Mouse (Mus musculus): ENCODE results near the gene Car5a. TPM values are rescaled to one million over a fixed set of nuclear protein-coding genes. Genes with fewer than 3 reads are reported as not detected.

Car5a gene
- polyA plus RNA-seq, 1 experiment: not detected

DNA sequence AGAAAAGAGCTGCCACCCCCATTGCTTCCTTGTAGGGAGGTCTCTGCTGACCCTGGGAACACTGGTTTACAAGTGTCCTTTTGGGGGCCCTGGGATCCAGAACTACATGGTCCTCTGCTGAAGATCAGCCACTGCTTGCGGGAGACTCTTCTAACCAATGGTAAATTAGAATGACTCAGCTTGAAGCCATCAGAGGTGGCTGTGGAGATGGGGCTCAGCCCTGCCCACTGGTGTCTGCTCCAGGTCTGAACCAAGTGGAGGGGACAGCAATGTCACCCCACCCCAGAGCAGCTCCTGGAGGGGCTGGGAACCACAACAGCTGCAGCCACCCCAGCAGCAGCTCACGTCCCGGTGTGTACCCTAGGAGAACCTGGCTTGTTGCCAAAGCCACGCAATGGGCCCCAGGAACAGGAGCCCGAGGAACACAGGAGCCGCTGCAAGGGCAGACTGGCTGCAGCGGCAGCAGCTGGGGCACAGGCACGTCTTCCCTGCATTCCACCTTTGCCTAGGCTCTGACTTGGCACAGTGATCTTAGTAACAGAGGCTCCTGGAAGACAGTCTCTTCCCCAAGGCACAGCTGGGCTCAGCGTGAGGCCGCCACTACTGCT, 72.8 kb downstream of the Car5a start:
- H3K79me3 ChIP-seq (ENCODE audit: low read depth): no peaks in the 10 kb centered on the region
- no peaks in the 10 kb centered on the region for H3K27me3 ChIP-seq (ENCODE audit: control insufficient read depth, insufficient read depth, insufficient read length)
- H3K79me2 ChIP-seq (ENCODE audit: control insufficient read depth, insufficient read depth): no peaks in the 10 kb centered on the region
- H3K36me3 ChIP-seq (ENCODE audit: control insufficient read depth, insufficient read depth): no peaks in the 10 kb centered on the region
- H3ac ChIP-seq (ENCODE audit: control insufficient read depth, insufficient read length, low read depth): no peak overlapping the region
- no peak overlapping the region for H3K4me3 ChIP-seq (ENCODE audit: insufficient read depth, poor library complexity, severe bottlenecking)
- TF ChIP-seq MYOG (IDR thresholded peaks at IDR 0.05; ENCODE audit: control insufficient read depth, extremely low read depth, insufficient read length): no peak
- TF ChIP-seq FOSL1 (IDR thresholded peaks at IDR 0.05; ENCODE audit: insufficient read depth, low read length, poor library complexity, severe bottlenecking): no peak
- TF ChIP-seq CEBPB (IDR thresholded peaks at IDR 0.05; ENCODE audit: low read depth): no peak
- no peak for TF ChIP-seq CTCF (IDR thresholded peaks at IDR 0.05; ENCODE audit: control insufficient read depth, insufficient read depth, insufficient read length)
- no peak for TF ChIP-seq MYOD1 (IDR thresholded peaks at IDR 0.05; ENCODE audit: control insufficient read depth, insufficient read length, low read depth)
- no peak for TF ChIP-seq USF1 (IDR thresholded peaks at IDR 0.05; ENCODE audit: low read depth)
- no peak for TF ChIP-seq MAX (IDR thresholded peaks at IDR 0.05)

DNA sequence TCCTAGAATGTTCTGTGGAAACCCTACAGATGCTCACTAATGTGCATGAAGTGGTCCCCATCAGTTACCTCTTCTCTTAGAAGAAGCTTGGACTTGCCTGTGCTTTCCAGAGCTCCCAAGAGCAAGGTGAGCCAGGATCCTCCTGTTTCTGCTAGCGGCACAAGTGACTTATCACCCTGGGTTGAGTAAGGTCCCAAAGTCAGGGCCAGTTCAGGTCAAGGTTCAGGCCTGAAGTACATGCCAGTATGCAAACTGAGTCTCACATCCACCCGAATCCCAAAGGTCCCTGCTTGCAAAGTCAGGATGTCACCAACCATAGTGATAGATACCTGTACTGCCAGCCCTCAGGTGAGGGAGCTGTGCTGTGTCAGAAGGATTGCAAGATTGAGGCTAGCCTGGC, 74.5 kb downstream of the Car5a start:
- H3K79me2 ChIP-seq (ENCODE audit: control insufficient read depth, insufficient read depth): no peaks in the 10 kb centered on the region

DNA sequence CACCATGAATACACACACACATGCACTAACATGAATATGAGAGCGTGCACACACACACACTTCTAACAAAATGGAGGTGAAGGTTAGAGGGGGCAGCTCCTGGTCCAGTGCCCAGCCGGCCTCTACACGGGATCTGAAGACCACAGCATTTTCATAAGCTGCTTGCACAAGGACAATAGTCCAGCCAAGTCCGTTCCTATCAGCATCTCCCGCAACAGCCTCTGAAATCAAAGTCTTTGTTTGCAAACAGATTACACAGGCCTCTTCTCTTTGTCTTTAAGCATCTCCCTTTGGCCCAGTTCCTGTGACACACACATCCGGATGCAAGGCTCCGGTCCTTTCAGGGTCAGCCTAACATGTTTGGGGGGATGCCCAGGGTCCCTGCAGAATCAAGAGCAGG, 75.8 kb downstream of the Car5a start:
- no peaks in the 10 kb centered on the region for H3K27me3 ChIP-seq (ENCODE audit: control insufficient read depth, insufficient read depth, insufficient read length)
- no peaks in the 10 kb centered on the region for H3K79me2 ChIP-seq (ENCODE audit: control insufficient read depth, insufficient read depth)
- H3ac ChIP-seq (ENCODE audit: control insufficient read depth, insufficient read length, low read depth): no peak overlapping the region
- TF ChIP-seq CEBPB (IDR thresholded peaks at IDR 0.05; ENCODE audit: low read depth) (no peak), MYOG (IDR thresholded peaks at IDR 0.05; ENCODE audit: control insufficient read depth, extremely low read depth, insufficient read length) (no peak), USF1 (IDR thresholded peaks at IDR 0.05; ENCODE audit: low read depth) (no peak), MYOD1 (IDR thresholded peaks at IDR 0.05; ENCODE audit: control insufficient read depth, insufficient read length, low read depth) (no peak)
- no peaks in the 10 kb centered on the region for H3K36me3 ChIP-seq (ENCODE audit: control insufficient read depth, insufficient read depth)
- no peak overlapping the region for H3K4me3 ChIP-seq (ENCODE audit: insufficient read depth, poor library complexity, severe bottlenecking)
- H3K79me3 ChIP-seq (ENCODE audit: low read depth): no peaks in the 10 kb centered on the region

More for the DNA sequence above, 74.5 kb downstream of the Car5a start:
- Histone ChIP-seq H3ac (ENCODE audit: control insufficient read depth, insufficient read length, low read depth) (no peak overlapping the region), H3K27me3 (ENCODE audit: control insufficient read depth, insufficient read depth, insufficient read length) (no peaks in the 10 kb centered on the region), H3K79me3 (ENCODE audit: low read depth) (no peaks in the 10 kb centered on the region), H3K36me3 (ENCODE audit: control insufficient read depth, insufficient read depth) (no peaks in the 10 kb centered on the region), H3K4me3 (ENCODE audit: insufficient read depth, poor library complexity, severe bottlenecking) (no peak overlapping the region)
- no peak for TF ChIP-seq MYOD1 (IDR thresholded peaks at IDR 0.05; ENCODE audit: control insufficient read depth, insufficient read length, low read depth)
- TF ChIP-seq CTCF (IDR thresholded peaks at IDR 0.05; ENCODE audit: control insufficient read depth, insufficient read depth, insufficient read length): no peak

DNA sequence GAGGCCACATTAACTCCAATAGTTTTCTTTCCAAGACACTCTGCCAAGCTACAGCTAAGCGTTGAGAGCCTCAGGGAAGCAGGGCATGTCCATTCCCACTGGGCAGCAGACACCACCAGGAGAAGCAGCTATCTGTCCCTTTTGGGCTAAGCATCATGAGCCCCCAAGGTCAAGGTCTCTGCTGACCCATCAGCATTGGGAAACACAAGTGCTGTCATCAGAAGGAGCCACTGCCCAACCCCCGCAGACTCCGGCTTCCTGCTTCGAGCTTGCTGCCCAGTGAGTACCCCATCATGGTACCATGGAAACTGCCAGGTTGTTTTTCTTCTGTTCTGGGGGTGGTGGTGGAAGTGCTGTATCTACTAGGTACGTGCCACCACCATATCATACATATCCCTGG, 76.5 kb downstream of the Car5a start:
- TF ChIP-seq FOSL1 (IDR thresholded peaks at IDR 0.05; ENCODE audit: insufficient read depth, low read length, poor library complexity, severe bottlenecking) (no peak), MYOG (IDR thresholded peaks at IDR 0.05; ENCODE audit: control insufficient read depth, extremely low read depth, insufficient read length) (no peak), CTCF (IDR thresholded peaks at IDR 0.05; ENCODE audit: control insufficient read depth, insufficient read depth, insufficient read length) (no peak), MYOD1 (IDR thresholded peaks at IDR 0.05; ENCODE audit: control insufficient read depth, insufficient read length, low read depth) (no peak), USF1 (IDR thresholded peaks at IDR 0.05; ENCODE audit: low read depth) (no peak), MAX (IDR thresholded peaks at IDR 0.05) (no peak), CEBPB (IDR thresholded peaks at IDR 0.05; ENCODE audit: low read depth) (no peak)
- H3K79me3 ChIP-seq (ENCODE audit: low read depth): no peaks in the 10 kb centered on the region
- H3K36me3 ChIP-seq (ENCODE audit: control insufficient read depth, insufficient read depth): no peaks in the 10 kb centered on the region
- H3K27me3 ChIP-seq (ENCODE audit: control insufficient read depth, insufficient read depth, insufficient read length): no peaks in the 10 kb centered on the region
- no peak overlapping the region for H3K4me3 ChIP-seq (ENCODE audit: insufficient read depth, poor library complexity, severe bottlenecking)
- no peaks in the 10 kb centered on the region for H3K79me2 ChIP-seq (ENCODE audit: control insufficient read depth, insufficient read depth)
- H3ac ChIP-seq (ENCODE audit: control insufficient read depth, insufficient read length, low read depth): no peak overlapping the region

Small RNAs within 50 kb of the gene (microRNA-seq; reads per million reads assigned to microRNA genes)
- gene Mir7237 (ENCODE audit: borderline microRNAs expressed): 0.20 reads per million

Other genes starting within 250 kb of the Car5a start
- gene Jph3, start 215.3 kb downstream of the Car5a start, polyA plus RNA-seq (2012; fragmentation: generic; extraction: Trizol): 0.02 TPM
- gene Klhdc4, start 115.3 kb downstream of the Car5a start, polyA plus RNA-seq (2012; fragmentation: generic; extraction: Trizol): 53.5 TPM
- 112 TPM for gene Slc7a5, start 37.2 kb downstream of the Car5a start, polyA plus RNA-seq (2012; fragmentation: generic; extraction: Trizol)
- 25.9 TPM for gene Banp, start 4.8 kb upstream of the Car5a start, polyA plus RNA-seq (2012; fragmentation: generic; extraction: Trizol)